Mouse (Mus musculus) midbrain, embryonic 10.5 days (tissue): Measurements from ENCODE around the gene Eif2b5. TPM values are rescaled to one million over a fixed set of nuclear protein-coding genes. Genes with fewer than 3 reads are reported as not detected.
A peak's percentile ranks its signal among the peaks of the same experiment; 100 is the strongest.

Experiments
- DNase-seq: peaks from one replicate; pipeline ENCODE4 v3.0.0-alpha.2; 2017; ENCODE audit warnings: low spot score
- H3K27ac ChIP-seq: fragments of 300-500 bp; sonication (generic); replicated peaks from 2 replicates; pipeline ENCODE4 v1.5.1; 2016; ENCODE audit warnings: mild to moderate bottlenecking
- H3K27me3 ChIP-seq: fragments of 300-500 bp; sonication (generic); 2 replicates; pipeline ENCODE4 v1.6.1; 2016; ENCODE audit warnings: low read depth, mild to moderate bottlenecking; ENCODE audit not compliant: poor library complexity, severe bottlenecking
- H3K36me3 ChIP-seq: fragments of 300-500 bp; sonication (generic); 2 replicates; pipeline ENCODE4 v1.6.1; 2016; ENCODE audit warnings: mild to moderate bottlenecking, moderate library complexity
- H3K4me1 ChIP-seq: fragments of 300-500 bp; sonication (generic); 2 replicates; pipeline ENCODE4 v1.6.1; 2016
- H3K4me3 ChIP-seq: fragments of 300-500 bp; sonication (generic); 2 replicates; pipeline ENCODE4 v1.5.1; 2016; ENCODE audit warnings: mild to moderate bottlenecking, moderate library complexity
- H3K9me3 ChIP-seq: fragments of 300-500 bp; sonication (generic); replicated peaks from 2 replicates; pipeline ENCODE4 v1.6.1; 2016; ENCODE audit warnings: mild to moderate bottlenecking
- WGBS: fragments of 180-500 bp; shearing (Covaris S2); methylation state at CpG from one replicate; pipeline ENCODE4 v1.1.7; 2016; 5-methylcytosine and 5-hydroxymethylcytosine counted together
- polyA plus RNA-seq: library from polyadenylated mRNA; unstranded; fragments of >200 nt; fragmentation: Nextera tagmentation; extraction: Ambion mirVana; gene quantifications from 2 replicates; pipeline ENCODE4 v1.2.1, GENCODE M21; 2016

The Eif2b5 gene
- polyA plus RNA-seq, 1 experiment from 2014 or later = 151 TPM

DNA sequence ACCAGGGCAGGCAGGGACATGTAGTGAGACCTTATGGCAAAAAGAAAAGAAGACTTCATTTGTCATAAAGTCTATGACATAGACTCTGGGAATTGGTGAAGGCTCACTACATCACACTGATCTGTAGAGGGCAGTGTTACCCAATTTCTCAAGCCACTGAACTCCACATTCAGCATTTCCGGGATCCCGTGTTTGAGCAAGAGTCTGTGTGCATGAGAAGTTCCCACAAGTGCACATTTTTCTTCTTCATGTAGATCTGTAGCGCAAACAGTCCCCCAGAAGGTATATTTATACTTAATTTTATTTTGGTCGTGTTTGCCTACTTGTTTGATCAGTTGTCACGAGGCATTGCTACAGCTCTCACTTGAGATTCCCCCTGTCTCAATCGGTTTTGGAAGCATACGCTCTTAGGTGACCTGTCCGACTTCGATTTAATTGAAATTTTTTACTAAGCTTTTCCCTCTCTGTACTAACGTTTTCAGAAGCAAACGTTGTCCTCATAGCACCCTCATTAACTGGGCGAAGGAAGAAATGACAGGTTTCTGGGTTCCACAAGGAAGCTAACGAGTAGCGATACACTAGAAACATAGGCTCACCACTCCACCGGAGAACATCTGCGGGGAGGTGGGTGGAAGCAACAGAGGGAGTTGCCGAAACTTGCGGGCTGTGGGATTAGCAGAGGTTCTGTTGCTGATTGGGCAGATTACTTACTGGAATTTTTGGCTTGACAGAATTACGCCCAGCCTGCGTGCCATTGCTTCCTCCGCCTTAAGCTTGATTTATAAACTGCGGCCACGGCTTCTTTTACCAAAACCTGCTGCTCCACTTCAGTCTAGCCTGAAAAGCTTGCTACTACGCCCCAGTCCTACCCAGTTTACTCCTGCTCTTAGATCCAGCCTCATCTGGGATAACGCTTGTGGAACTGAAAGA, 1.7 kb upstream of the Eif2b5 start:
- WGBS = 28% methylated on average over 25 of the region's 25 CpGs
- Histone ChIP-seq H3K27ac (no peak overlapping the region), H3K27me3 (peaks cover 22% of the 10 kb centered on the region), H3K4me3 (peak overlapping the region; percentile 48), H3K9me3 (no peaks in the 10 kb centered on the region), H3K4me1 (peaks cover 25% of the 10 kb centered on the region), H3K36me3 (peaks cover 18% of the 10 kb centered on the region)
- peak; percentile 52 for DNase-seq

DNA sequence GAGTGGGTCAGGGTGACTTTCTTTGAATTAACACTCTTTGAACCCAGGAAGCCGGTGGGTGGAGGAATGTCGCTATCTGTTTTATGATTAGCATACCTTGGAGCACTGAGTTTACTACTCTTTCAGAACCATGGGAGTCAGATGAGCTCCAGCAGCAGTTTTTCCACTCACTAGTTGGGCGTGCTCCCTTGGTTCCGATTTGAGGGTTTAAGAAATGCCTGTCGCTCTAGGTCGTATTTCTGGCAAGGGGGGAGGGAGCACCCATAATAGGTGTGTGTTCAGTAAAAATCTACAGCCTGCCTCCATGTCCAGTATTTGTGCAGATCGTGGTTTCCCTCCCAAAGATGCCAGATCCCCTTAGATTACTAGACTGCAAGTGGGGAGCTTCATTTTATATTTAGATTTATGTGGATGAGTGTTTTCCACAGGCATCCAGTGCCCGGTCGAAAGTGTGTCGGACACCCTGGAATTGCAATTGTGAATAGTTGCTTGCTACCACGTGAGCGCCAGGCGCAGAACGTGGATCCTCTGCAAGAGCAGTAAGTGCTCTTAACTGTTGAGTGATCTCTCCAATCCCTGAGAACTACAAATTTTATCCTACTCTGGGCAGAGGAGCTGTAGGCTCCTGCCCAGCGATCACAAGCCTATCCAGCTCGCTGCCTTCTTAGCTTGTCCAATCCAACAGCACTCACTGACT, 489 bp upstream of the Eif2b5 start:
- peaks cover 22% of the 10 kb centered on the region for H3K27me3 ChIP-seq
- H3K4me3 ChIP-seq = peak overlapping the region; percentile 92
- H3K27ac ChIP-seq = peak overlapping the region; percentile 93
- DNase-seq = no peak
- no peaks in the 10 kb centered on the region for H3K9me3 ChIP-seq
- peaks cover 30% of the 10 kb centered on the region for H3K36me3 ChIP-seq
- 9% methylated on average over 16 of the region's 16 CpGs for WGBS
- H3K4me1 ChIP-seq = peaks cover 25% of the 10 kb centered on the region

DNA sequence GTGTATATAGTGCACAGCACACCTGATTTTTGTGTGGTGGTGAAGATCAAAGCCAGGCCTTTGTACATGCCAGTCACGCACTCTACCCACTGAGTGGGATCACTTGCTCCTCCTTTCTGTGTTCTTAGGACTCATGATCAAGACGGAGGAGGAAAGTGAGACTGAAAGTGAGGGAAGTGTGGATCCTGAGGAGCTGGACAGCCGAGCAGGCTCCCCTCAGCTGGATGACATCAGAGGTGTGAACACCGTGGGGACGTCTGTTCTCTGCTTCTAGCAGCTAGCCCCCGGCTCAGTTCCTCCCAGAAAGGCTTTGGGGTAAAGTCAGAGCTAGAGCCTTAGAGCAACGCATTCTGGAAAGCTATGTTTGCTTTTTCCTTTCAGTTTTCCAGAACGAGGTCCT, 7.4 kb downstream of the Eif2b5 start:
- H3K27me3 ChIP-seq = no peaks in the 10 kb centered on the region
- DNase-seq = no peak
- no peaks in the 10 kb centered on the region for H3K9me3 ChIP-seq
- peaks cover 100% of the 10 kb centered on the region for H3K36me3 ChIP-seq
- WGBS = 87% methylated on average over 8 of the region's 8 CpGs
- no peak overlapping the region for H3K4me3 ChIP-seq
- no peak overlapping the region for H3K27ac ChIP-seq
- H3K4me1 ChIP-seq = no peaks in the 10 kb centered on the region

DNA sequence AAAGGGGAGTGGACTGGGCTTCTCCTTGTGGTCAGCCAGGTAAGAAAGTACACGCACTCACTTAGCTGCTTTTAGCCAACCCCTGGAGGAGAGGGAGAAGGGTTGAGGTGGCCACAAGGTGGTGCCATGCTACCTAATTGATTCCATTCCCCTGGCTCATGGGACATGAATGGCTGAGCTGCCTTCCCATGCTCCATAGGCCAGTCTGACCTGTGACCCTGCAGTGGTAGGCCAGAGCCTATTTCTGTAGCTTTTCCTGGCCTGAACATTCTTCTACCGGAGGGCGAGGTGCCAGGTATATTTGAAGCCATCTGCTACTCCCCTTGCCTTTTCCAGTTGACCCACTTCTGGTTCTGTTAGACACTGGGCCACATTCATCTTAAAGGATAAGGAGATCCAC, 10.7 kb downstream of the Eif2b5 start:
- H3K4me1 ChIP-seq = no peaks in the 10 kb centered on the region
- DNase-seq = peak; percentile 41
- H3K27me3 ChIP-seq = no peaks in the 10 kb centered on the region
- no peak overlapping the region for H3K4me3 ChIP-seq
- no peak overlapping the region for H3K27ac ChIP-seq
- peaks cover 74% of the 10 kb centered on the region for H3K36me3 ChIP-seq
- WGBS = 83% methylated on average over 3 of the region's 3 CpGs
- H3K9me3 ChIP-seq = no peaks in the 10 kb centered on the region

DNA sequence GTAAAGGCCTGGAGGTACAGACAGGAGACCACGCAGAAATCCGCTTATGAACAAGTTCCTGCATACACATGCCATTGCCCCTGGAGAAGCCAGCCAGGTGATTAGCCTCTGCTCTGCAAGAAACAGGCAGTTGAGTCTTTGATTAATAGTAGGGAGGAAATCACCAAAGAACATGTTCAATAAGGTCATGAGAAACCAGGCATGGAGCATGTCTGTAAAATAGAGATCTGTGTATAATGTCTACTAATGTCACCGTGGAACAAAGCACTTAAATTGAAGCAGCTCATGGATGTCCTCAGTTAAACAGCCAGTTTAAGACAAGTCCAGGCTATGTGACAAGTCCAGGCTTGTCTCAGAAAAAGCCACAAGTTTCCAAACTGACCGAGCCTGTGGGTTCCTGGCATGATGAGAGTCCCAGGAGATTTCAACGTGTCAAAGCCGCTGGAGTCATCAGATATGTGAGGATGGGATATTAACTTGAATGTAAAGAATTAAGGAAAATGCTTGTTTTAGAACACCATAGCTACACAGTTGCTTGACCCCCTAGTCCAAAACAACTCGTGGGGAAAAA, 12.7 kb downstream of the Eif2b5 start:
- H3K27me3 ChIP-seq = no peaks in the 10 kb centered on the region
- no peak for DNase-seq
- peaks cover 54% of the 10 kb centered on the region for H3K36me3 ChIP-seq
- no peaks in the 10 kb centered on the region for H3K9me3 ChIP-seq
- H3K27ac ChIP-seq = no peak overlapping the region
- WGBS = 95% methylated on average over 7 of the region's 7 CpGs
- peaks cover 3% of the 10 kb centered on the region for H3K4me1 ChIP-seq
- no peak overlapping the region for H3K4me3 ChIP-seq

DNA sequence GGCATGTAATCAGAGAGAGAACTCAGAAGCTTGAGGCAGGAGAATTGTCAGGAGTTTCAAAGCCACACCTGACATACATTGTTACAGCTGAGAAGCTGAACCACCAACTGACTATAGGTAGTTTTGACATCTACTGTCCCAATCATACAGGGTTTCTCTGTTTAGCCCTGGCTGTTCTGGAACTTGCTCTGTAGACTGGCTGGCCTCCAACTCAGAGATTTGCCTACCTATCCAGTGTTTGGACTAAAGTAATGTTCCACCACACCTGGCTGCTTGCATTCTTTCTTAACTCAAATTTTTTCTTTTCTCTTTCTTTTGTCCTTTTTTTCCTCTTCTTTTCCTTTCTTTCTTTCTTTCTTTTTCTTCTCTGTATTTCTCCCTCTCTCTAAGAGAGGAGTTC, 17.4 kb downstream of the Eif2b5 start:
- Histone ChIP-seq H3K4me1 (peaks cover 32% of the 10 kb centered on the region), H3K36me3 (peaks cover 25% of the 10 kb centered on the region), H3K9me3 (no peaks in the 10 kb centered on the region), H3K27me3 (no peaks in the 10 kb centered on the region), H3K27ac (peak overlapping the region; percentile 96), H3K4me3 (peak overlapping the region; percentile 84)
- no peak for DNase-seq

DNA sequence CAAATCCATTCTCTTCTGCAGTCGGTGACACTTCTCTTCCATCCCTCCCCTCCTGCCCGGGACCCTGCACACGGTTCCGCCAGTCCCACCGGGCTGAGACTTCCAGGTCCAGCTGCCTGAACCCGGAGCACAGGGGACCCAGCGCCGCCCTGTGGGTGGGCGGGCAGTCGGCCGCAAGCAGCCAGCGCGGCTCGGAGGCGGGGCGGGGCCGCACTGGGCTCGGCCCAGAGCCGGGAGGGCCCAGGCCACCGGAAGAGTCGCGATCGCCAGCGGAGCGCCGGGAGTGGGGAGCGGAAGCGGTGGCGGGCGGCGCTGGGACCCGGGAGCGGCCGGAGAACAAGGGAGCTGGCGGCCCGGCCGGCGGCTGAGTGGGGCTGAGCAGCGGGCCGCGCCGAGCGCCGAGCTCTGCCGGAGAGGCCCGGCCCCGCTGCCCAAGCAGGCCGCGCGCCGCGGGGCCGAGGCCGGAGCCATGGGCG, 18.1 kb downstream of the Eif2b5 start, which contains the start of gene Dvl3:
Dvl3 (plus strand) TSS at position 257 of the 476 bp plus-strand sequence.
- Histone ChIP-seq H3K9me3 (no peaks in the 10 kb centered on the region), H3K36me3 (peaks cover 26% of the 10 kb centered on the region), H3K4me3 (peak within 1 kb of the TSS; percentile 84), H3K27ac (peak within 1 kb of the TSS; percentile 96), H3K27me3 (no peaks in the 10 kb centered on the region), H3K4me1 (peaks cover 32% of the 10 kb centered on the region)
- under 1% methylated on average over 55 of the region's 55 CpGs for WGBS
- peak; percentile 91 for DNase-seq

DNA sequence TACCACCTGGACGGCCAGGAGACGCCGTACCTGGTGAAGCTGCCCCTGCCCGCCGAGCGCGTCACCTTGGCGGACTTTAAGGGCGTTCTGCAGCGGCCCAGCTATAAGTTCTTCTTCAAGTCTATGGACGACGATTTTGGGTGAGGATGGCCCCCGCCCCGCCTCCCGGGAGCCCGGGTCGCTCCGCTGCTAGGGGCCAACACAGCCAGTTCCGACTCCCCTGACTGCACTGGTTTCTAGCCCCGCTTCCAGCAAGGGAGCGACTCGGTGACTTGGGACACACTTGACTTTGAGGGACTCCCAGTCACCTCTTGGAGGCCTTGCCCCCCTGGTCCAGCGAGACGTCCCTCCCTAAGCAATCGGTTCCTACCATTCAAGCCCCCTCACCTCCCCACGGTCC, 18.6 kb downstream of the Eif2b5 start:
- peak overlapping the region; percentile 96 for H3K27ac ChIP-seq
- H3K27me3 ChIP-seq = no peaks in the 10 kb centered on the region
- peaks cover 30% of the 10 kb centered on the region for H3K36me3 ChIP-seq
- no peaks in the 10 kb centered on the region for H3K9me3 ChIP-seq
- WGBS = under 1% methylated on average over 26 of the region's 26 CpGs
- no peak for DNase-seq
- peaks cover 32% of the 10 kb centered on the region for H3K4me1 ChIP-seq
- peak overlapping the region; percentile 84 for H3K4me3 ChIP-seq

DNA sequence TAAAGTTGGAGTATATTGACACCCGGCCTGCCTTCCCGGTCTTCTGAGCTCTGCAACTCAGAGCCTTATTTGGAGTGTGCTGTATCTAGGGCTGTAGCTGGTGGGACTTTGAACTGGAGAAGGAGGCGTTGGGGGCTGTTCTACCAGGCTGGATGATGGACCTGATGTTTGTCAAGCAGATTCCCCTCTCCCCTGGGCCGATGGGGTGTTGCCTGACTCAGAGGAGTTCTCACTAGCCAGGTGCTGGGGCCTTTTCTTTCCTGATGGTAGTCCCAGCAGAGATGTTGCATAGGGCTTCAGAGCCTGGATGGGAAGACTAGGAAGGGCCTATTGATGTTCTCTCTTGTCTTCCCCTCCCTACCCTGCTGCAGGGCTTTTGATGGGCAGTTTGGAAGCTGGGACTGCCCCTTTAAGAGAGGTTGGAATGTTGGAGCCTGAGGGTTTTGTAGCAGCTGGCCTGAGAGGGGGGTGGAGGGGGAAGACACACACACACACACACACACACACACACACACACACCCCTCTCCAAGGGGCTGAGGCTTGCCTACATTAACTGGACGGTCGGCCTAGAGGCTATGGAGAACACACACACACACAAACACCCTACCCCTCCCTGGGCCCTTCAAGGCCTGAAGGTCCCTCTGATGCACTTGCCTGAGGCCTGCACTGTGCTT, 19.2 kb downstream of the Eif2b5 start:
- H3K4me1 ChIP-seq = peaks cover 32% of the 10 kb centered on the region
- no peaks in the 10 kb centered on the region for H3K9me3 ChIP-seq
- 2% methylated on average over 6 of the region's 6 CpGs for WGBS
- DNase-seq = peak; percentile 75
- peaks cover 34% of the 10 kb centered on the region for H3K36me3 ChIP-seq
- no peaks in the 10 kb centered on the region for H3K27me3 ChIP-seq
- peak overlapping the region; percentile 96 for H3K27ac ChIP-seq
- H3K4me3 ChIP-seq = peak overlapping the region; percentile 84

DNA sequence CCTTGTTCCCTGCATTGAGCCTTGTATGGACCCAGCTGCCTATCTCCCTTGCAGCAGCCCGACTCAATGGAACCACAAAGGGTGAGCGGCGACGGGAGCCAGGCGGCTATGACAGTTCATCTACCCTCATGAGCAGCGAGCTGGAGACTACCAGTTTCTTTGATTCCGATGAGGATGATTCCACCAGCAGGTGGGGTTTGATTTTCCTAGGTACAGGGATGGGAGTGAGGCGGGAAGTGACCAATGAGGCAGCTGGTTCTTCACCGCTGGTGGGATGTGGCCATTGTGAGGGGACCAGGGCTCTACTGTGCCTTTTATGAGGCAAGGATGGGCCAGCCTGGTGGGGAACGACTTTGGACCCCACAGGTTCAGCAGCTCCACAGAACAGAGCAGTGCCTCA, 25.3 kb downstream of the Eif2b5 start:
- WGBS = 81% methylated on average over 10 of the region's 10 CpGs
- H3K4me3 ChIP-seq = no peak overlapping the region
- peaks cover 94% of the 10 kb centered on the region for H3K36me3 ChIP-seq
- no peak for DNase-seq
- H3K9me3 ChIP-seq = no peaks in the 10 kb centered on the region
- H3K4me1 ChIP-seq = peaks cover 15% of the 10 kb centered on the region
- no peaks in the 10 kb centered on the region for H3K27me3 ChIP-seq
- no peak overlapping the region for H3K27ac ChIP-seq

DNA sequence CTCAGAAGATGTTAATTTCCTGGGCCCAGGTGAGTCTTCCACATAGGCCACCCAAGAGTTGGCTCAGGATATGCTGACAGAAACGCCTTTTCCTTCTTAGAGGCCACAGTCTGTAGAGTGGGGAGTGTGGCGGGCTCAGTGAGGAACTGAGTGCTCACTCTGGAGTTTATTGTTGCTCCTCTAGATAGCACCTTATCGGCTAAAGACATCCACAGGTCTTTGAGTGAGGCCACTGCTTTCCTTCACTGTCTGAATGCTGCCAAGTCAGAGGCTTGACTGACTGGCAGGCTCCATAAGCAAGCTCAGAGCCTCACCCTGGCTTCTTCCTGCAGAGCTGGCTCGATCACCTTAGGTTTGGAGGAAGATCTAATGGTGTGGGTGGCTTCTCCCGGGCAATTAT, 30.2 kb downstream of the Eif2b5 start:
- Histone ChIP-seq H3K4me3 (no peak overlapping the region), H3K4me1 (no peaks in the 10 kb centered on the region), H3K36me3 (peaks cover 99% of the 10 kb centered on the region), H3K27ac (no peak overlapping the region), H3K27me3 (no peaks in the 10 kb centered on the region), H3K9me3 (no peaks in the 10 kb centered on the region)
- WGBS = 88% methylated on average over 5 of the region's 5 CpGs
- no peak for DNase-seq

DNA sequence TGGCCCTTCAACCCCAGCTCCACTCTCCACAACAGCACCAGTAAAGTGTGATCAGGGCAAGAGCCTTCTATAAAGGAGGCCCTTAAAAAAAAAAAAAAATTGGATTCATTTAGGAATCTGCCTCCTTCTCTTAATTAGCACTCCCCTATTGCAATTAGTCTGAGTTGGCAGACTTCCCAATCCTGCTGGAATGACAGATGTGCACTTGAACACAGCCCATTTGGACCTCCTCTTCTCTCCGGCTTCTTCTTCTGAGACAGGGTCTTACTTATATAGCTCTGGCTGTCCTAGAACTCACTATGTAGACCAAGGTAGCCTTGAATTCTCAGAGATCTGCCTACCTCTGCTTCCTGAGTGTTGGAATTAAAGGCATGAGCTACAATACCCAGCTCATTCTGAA, 30.8 kb downstream of the Eif2b5 start:
- DNase-seq = no peak
- no peak overlapping the region for H3K4me3 ChIP-seq
- H3K4me1 ChIP-seq = no peaks in the 10 kb centered on the region
- no peak overlapping the region for H3K27ac ChIP-seq
- 100% methylated on average over 1 of the region's 1 CpGs for WGBS
- H3K27me3 ChIP-seq = no peaks in the 10 kb centered on the region
- H3K9me3 ChIP-seq = no peaks in the 10 kb centered on the region
- peaks cover 97% of the 10 kb centered on the region for H3K36me3 ChIP-seq
